Mouse (Mus musculus) T-helper 1 cell (primary cell): ENCODE data around the gene B3galt1.

ENCODE experiments used
- in situ Hi-C: fragments of 300-600 bp; cut with MboI, MseI; formaldehyde crosslinking; loops from one replicate; pipeline ENCODE4 v1.15.1; 2025; ENCODE audit warnings: high pct_unique_total_duplicates

Gene B3galt1

DNA sequence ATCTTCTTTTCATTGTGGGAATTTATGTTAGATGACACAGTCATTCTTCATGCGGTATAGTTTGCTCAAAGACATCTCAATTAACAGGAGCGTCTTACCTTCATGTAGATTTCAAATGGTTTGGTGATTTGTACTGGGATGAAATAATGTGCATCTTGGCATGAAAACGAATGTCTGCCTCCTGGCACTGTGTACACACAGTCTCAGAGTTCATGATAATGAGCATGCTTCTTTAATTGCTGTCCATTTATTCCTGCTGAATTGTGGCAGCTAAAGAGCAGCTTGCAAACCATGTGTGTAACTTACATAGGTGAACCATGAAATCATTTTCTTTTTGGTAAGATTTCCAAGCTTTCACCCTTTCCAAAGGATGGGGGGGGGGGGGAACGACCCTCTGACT is 112.0 kb downstream of the B3galt1 start:
- in situ Hi-C loops, result no loop called here

DNA sequence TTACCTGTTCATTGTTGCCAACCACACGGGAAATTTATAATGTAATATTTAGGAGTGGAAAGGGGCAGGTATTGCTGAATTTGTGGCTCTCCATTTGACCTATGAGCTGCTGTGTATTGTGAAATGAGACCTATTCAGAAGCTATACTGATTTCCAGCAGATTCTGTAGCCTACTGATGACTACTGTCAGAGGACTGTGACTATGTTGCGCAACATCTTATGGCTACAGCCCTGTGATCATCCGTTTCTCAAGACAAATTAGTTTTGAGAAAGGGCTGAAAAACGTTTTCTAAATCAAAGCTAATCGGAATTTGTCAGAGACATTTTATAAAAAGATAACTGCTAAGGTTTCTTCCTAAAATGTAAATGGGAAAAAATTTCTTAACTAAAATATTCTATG is 158.6 kb downstream of the B3galt1 start:
- in situ Hi-C loops, result no loop called here

DNA sequence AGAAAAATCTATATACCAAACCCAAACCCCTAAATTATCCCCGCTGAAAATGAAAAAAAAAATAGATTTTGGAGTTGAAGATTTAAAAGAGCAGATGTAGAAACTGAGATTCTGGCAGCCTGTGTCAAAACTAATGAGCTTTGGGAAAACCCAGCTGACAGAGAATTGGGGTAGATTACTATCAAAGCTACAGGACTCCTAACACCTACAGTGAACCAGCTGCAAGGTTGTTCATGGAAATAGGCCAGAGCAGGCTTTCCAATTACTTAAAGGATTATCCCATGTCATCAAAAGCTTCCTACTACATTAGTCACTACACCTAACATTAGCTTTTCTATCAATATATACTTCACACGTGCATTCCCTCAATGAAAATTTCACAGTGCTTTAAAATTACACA is 165.1 kb downstream of the B3galt1 start:
- in situ Hi-C loops, result no loop called here

DNA sequence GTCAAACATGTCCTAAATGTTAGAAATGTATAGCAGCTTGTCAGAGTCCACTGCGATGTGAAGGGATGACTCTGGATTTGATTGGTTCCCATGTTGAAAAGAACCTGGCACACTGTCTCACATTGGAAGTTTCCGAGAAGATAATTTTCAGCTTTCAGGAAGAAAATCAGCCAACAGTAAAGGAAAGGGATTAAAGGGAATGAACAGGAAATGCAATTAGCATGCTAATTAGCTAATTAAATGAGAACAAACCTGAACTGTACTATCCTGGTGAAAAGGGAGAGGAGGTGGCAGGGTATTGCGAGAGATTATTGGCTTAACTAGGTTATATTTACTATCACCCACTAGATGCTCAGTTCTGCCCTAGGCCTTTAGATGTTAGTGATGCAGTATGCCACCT is 185.9 kb downstream of the B3galt1 start:
- in situ Hi-C loops, result no loop called here

DNA sequence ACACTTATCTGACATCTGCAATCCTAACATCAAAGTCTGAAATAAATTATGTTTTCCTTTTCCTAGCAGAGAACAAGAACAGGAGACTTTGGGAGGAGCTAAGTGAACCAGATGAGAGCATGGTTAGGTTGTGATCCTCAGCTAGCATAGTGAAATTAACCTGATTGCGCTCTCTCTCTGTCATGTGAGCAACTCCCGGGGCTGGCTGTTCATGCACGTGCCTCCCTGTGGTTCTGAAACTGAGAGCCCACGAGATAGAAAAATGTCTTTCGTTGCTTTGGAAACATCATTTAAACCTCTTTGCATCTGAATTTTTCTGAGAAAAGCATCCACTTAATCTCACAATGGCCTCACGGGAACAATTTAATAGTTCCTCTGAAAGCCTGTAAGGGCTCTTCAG is 190.8 kb downstream of the B3galt1 start:
- in situ Hi-C loops, result no loop called here

DNA sequence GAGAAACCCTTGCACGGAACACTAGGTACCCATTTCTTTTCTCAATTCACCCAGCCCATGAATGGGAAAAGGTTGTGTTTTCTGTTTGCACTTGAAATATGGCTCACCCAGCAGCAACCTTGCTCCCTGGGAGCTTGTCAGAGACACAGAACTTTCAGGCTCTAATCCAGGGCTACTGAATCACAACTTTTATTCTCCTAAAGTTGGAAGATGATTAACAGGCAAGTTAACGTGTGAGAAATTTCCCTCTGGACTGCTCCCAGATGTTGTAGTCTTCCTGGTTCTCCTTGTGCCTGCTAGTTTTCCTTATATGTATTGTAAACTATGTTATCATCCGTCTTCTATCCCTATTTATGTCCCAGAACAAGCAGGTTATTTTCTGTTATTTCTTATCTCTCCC is 221.9 kb downstream of the B3galt1 start:
- in situ Hi-C loops, result no loop called here

DNA sequence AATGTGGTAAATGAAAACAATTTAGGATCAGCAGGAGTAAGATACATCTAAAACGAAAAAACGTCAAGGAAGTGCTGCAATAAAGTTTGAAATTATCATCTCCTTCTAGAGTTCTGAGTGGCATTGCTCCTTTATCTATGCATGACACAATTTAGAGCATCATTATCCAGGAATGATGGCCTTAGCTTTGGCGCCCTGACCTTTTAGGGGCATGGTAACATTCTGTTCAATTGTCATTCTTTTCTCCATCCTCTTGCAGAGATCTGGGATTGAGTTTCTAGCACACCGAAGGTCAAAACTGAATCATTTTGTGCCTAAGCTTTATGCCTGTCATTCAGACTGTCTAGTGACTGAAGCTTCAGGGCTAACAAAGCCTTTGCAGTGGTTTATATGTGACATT is 231.9 kb downstream of the B3galt1 start:
- in situ Hi-C loops, result no loop called here

DNA sequence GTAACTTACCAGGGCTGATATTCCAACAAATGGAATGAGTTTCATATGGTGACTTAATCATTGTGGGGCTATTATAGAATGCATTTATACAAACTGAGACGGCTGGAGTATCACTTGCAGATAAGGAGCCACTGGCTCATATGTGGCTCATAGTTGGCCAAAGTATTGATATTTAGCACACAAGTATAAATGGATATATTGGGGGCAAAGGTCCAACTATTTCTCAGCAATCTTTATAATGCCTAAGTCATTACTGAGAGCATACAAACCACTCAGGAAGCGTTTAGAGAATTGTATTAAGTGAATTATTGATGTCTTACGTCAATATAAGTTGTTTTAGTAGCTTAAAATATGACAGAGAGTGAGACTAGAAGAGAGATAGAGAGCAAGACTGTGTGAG is 234.3 kb downstream of the B3galt1 start:
- in situ Hi-C loops, result no loop called here

DNA sequence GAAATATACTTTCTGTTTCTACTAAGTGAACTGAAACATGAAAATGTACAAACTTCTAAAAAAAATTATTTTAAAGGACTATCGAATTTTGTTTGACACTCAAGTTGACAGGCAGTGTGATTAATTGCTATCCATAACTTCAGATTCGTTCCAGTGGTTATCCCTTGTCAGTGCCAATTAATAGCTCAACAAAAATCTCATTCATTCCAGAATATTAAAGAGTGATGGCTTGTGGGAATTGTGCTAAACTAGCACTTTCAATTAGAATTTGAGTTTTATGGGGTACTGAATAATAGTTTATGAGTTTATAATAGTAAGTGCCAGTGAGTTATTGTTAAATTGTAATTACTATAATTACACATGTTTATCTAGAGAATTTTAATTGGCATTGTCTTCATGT is 250.5 kb downstream of the B3galt1 start:
- in situ Hi-C loops, result loop anchor here (10.0 kb wide), 1 partner anchor 1149 kb away; no protein-coding TSS in a partner anchor

DNA sequence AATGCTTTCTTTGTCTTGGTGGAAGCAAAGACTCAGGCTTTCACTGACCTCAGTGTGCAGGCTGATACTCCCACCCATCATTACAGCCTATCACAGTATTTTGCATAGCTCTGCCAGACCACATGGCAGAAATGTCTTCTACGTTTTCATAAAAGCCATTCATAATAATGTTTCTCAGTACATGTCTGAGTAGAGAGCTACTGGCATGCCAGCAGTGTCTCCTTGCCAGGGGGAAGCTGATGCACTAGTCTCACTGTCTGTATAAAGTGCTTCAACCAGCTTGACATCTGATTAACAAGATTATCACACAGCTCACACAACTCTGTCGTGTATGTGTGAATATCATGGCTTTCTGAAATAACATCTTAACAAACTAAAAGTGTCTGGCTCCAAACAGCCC is 252.3 kb downstream of the B3galt1 start:
- in situ Hi-C loops, result loop anchor here (10.0 kb wide), 1 partner anchor 1147 kb away; no protein-coding TSS in a partner anchor

DNA sequence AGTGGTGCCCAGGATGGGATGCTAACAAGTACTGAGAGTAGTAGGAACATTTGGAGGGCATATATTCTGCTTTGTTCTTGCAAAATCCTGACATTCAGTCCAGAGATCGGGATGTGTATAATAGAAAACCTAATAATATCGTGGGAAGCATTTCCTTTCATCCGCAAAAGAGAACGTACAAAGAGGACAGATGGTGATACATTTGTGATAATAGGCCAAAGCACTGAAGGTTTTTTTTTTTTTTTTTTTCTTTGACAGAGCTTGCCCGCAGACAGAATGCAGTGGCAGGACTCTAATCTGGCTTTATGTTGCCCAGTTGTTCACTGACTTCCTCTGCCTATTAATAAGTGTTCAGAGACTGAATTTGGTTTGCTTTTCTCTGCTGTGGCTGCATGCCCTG is 256.7 kb downstream of the B3galt1 start:
- in situ Hi-C loops, result no loop called here

DNA sequence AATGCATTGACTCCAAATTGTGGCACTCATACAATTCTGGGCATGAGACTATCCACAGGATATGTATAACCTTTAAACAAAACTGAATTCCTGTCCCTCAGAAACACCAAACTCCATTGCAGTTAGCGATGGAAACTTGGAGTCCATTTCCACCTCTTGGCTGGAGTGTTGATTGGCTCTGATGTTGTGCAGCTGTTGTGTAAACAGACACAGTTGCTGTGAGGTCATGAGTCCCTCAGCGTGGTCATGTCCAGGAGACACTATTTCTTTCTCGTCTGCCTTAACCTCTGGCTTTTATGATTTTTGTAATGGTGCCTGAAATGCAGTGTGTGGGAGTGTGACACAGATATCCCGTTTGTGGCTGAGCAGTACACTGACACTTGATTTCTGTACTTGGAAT is 262.0 kb downstream of the B3galt1 start:
- in situ Hi-C loops, result no loop called here

DNA sequence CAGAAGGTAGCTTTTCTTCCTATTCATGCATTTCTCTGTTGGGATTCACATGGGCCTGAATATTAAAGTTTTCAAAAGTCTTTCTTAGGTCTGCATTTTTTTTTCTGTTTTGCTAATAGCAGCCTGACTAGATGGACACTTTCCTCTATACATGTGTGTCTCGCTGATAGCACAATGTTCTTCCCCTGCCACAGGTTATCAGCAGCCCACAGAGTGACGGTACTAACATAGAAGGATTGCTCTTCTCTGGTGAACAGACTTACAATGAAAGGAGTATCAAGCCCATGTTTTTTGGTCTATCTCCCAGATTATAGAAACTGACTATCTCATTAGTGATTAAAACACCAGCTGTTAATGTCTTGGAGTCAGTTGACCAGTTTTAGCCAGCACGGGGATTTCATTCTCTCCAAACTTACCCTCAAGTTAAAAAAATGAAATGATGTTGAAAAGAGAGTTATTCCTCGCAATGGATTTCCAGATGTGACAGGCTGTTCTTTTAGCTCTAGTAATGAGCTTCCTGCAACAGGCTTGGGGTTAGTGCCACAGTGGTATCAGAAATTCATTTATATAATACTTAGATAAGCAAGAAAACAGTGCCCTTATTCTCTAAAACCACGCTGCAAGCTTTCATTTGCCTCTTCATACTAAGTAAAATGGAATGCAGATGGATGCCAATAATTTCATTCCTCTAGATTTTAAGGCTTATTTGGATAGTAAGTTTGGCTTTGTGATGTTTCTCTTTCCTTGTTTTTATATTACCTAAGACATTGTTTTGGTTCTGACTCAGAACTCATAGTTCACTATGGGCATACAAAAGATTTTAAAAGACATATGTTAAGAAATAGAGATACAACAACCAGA is 263.6 kb downstream of the B3galt1 start:
- in situ Hi-C loops, result no loop called here

DNA sequence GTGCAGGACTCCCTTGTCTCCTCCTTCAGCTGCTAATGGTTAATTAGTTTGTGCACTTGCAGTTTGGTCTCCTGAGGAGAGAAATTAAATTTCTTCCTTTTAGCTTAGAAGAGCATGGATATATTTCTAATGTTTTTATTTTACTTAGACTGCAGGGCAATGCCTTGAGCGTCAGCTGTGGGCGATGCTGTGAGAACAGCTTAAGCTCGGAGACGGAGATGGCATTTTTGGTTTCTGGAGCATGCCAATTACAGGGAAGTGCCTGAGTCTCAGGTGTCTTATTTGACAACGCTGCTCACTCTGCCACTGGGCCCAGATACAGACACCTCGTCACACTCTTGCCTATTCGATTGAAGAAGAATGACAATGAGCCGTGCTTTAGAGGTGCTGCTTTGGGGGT is 282.1 kb downstream of the B3galt1 start:
- in situ Hi-C loops, result no loop called here

DNA sequence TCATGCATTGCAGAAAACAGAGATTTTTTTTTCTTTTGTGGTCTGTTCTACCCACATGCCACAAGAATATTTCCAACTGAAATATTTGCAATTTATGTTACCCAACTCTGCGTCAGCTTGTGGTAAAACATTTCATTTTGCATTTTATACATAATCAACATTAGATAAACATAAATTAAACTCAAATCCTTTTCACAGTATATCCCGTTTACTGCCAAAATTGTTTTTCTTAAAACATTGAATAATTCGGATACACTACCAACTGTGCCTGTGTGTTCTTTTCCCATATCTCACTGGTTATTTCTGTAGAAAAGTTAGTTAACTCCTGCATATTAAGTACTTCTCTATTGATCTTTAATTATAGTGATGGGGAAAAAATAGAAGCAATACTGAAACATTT is 285.1 kb downstream of the B3galt1 start:
- in situ Hi-C loops, result no loop called here

DNA sequence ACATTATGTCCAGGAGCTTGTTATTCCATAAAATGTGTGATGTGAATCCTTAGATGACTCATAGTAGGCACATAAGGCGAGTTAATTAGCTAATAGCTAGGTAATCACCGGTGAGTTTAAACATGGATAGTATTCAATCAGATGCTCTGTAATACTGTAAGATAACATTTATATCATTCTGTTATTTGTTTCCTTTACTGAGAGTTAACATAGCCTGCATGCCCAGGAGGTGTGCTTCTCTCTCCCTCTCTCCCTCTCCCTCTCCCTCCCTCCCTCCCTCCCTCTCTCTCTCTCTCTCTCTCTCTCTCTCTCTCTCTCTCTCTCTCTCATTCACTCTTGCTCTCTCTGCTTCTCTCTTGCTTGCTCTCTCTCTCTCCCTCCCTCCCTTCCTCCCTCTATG is 292.7 kb downstream of the B3galt1 start:
- in situ Hi-C loops, result no loop called here

DNA sequence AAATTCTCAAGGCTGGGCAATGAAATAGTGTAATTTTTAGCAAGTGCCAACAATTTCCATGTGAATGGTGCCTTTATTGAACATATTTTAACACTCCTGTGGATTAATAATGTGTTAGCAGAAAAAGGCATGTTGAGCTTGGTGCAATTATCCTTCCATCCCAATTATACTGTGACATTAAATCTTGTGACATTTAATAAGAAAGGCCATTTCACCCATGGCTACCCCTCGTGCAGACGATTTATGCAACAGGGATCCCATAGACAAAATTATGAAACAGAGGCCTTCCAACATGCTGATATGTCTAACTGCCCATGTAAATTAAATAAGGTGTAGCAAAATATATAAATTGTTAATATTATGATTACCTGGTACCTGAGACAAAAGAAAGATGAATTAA is 293.3 kb downstream of the B3galt1 start:
- in situ Hi-C loops, result no loop called here

DNA sequence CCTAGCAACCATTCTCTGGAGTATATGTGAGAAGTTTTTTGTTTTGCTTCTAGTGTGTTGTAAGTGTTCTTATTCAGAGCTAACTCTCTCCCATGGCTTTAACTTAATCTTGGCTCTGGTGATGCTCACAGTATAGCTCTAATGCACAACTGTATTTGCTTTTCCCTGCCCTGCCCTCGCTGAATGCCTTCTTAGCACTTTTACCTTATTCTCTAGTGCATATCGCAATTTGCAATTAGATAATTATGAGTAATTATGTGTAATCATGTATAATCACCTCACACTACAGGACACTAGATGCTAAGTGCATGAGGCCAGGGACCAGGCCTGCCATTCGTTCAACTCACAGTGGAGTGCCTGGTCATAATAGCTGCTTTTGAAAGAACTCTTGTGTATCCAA is 307.7 kb downstream of the B3galt1 start:
- in situ Hi-C loops, result no loop called here

DNA sequence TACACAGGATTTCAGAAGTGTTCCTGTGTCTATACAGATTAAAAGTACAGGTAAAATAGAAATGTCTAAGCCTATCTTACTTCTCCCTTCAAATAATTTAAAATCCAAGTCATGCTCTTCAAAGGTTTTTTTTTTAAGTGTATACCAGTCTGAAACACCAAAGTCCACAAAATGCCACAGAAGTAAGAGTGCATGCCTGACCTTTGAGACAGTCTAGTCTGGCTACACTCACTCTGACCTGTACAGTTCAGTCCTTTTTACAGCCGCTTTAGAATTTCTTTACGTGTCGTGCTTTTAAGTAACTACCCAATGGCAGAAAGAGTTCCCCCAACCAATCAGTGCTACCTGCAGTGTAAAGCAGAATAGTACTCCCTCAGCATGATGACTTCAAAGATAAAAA is 314.2 kb downstream of the B3galt1 start:
- in situ Hi-C loops, result no loop called here

DNA sequence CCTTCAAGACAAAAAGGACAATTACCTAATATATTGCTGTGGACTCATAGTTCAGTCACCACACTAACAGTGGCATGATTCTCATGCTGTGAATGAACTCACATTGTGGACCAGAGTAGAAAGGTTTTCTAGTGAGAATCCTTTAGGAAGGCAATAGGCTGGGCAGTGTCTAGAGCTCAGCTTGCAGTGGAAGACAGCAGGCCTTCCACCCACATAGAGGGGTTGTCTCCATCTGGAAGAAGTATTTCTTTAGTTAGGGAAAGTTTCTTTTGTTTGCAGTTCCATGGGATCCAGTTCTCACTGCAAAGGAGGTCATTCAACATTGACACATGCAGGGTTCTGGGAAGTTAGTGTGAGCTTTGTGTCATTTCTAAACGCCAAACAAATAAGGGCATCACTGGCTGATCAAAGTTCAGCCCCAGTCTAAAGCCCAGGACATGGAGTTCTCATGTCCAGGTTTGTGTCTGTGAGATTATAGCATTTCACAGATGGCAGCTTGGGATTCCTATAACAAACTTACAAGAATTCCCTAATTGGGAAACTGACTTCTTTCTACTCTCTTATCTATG is 316.1 kb downstream of the B3galt1 start:
- in situ Hi-C loops, result no loop called here

DNA sequence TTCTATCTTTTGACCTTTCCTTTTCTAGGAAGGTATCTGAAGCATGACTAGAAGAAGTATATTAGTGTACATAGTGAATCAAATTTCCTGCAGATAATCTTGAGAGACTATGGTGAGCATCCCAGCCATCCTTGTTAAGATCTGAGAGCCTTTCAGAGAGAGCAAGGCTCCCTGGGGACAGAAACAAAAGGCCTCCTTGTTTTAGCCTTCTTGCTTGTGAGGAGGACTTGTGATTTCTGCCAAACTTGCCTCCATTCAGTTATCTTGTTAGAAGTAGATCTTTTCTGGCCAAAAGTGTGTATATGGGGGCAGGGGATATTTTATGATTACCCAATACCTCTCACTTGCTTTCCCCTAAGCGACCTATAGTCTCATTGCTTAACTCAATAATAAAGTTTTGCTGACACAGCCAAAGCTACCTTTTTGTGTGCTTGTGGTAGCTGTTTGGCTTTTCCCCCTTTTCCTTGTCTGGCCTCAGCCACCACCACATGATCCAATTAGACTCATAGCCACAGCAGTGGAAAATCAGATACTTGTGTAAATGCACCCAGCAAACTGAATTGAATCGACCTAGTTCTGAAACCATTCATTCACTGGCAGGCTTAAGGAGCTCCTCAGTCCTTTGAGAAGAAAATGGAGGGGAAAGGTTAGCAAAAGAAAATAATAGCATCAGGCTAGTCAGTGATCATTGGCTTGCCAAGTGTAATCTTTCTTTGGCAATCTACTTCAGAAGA is 332.5 kb downstream of the B3galt1 start:
- in situ Hi-C loops, result no loop called here

DNA sequence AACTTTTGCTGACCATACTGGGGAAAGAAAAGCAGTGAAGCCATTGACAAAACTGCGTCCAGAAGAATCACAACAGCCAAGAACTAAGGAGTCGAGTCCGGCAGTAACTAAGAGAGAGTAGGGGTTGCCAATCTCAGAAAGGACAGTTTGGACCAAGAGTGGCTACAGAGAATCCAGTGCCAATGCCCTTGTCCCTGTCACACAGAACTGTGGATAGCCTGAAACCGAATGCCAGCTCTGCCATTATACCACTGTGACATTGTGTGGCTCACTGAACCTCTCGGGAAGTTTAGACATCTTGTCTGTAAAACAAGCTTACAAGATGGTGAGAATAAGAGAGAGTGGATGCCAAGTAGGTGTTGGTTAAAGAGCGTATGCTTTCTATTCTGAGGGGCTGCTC is 335.9 kb downstream of the B3galt1 start:
- in situ Hi-C loops, result loop anchor here (10.0 kb wide), 1 partner anchor 777 kb away; no protein-coding TSS in a partner anchor
